Mouse (Mus musculus) liver, embryonic 13.5 days (tissue): ENCODE results near the gene Zfp787. TPM values are rescaled to one million over a fixed set of nuclear protein-coding genes. Genes with fewer than 3 reads are reported as not detected.
A peak's percentile ranks its signal among the peaks of the same experiment; 100 is the strongest.
"Not testable (repeated sequence)": the region's sequence is repeated elsewhere in the genome, so short reads cannot be mapped to it uniquely, and the experiment has no call there.

Experiments used
- ATAC-seq: fragments of 200-750 bp; cut with Nextera tagmentation; 2 replicates; pipeline ENCODE4 v1.8.0; 2017; ENCODE audit warnings: low read depth, mild to moderate bottlenecking, moderate number of reproducible peaks, moderate library complexity
- DNase-seq: peaks from one replicate; pipeline ENCODE4 v3.0.0; 2022
- H3K27ac ChIP-seq: fragments of 300-500 bp; sonication (generic); 2 replicates; pipeline ENCODE4 v1.5.1; 2015; ENCODE audit warnings: moderate library complexity, mild to moderate bottlenecking, inconsistent platforms
- H3K27me3 ChIP-seq: fragments of 300-500 bp; sonication (generic); 2 replicates; pipeline ENCODE4 v1.6.1; 2015; ENCODE audit warnings: mild to moderate bottlenecking, inconsistent platforms
- H3K36me3 ChIP-seq: fragments of 300-500 bp; sonication (generic); 2 replicates; pipeline ENCODE4 v1.6.1; 2015; ENCODE audit warnings: mild to moderate bottlenecking, inconsistent platforms
- H3K4me1 ChIP-seq: fragments of 300-500 bp; sonication (generic); replicated peaks from 2 replicates; pipeline ENCODE4 v1.6.1; 2015; ENCODE audit warnings: inconsistent platforms
- H3K4me2 ChIP-seq: fragments of 300-500 bp; sonication (generic); 2 replicates; pipeline ENCODE4 v1.6.1; 2015; ENCODE audit warnings: inconsistent platforms, mild to moderate bottlenecking, moderate library complexity
- H3K4me3 ChIP-seq: fragments of 300-500 bp; sonication (generic); replicated peaks from 2 replicates; pipeline ENCODE4 v1.5.1; 2015; ENCODE audit warnings: mild to moderate bottlenecking, inconsistent platforms
- H3K9ac ChIP-seq: fragments of 300-500 bp; sonication (generic); 2 replicates; pipeline ENCODE4 v1.6.1; 2015; ENCODE audit warnings: mild to moderate bottlenecking, inconsistent platforms
- H3K9me3 ChIP-seq: fragments of 300-500 bp; sonication (generic); replicated peaks from 2 replicates; pipeline ENCODE4 v1.6.1; 2016; ENCODE audit warnings: inconsistent platforms
- WGBS: fragments of 180-500 bp; shearing (Covaris S2); methylation state at CpG from one replicate; pipeline ENCODE4 v1.1.7; 2015; ENCODE audit not compliant: insufficient replicate concordance; 5-methylcytosine and 5-hydroxymethylcytosine counted together
- polyA plus RNA-seq: library from polyadenylated mRNA; unstranded; fragments of >200 nt; fragmentation: Nextera tagmentation; extraction: Ambion mirVana; gene quantifications from 2 replicates; pipeline ENCODE4 v1.2.1, GENCODE M21; 2015

Gene Zfp787
- polyA plus RNA-seq, 1 experiment from 2014 or later: 9.9 TPM

DNA sequence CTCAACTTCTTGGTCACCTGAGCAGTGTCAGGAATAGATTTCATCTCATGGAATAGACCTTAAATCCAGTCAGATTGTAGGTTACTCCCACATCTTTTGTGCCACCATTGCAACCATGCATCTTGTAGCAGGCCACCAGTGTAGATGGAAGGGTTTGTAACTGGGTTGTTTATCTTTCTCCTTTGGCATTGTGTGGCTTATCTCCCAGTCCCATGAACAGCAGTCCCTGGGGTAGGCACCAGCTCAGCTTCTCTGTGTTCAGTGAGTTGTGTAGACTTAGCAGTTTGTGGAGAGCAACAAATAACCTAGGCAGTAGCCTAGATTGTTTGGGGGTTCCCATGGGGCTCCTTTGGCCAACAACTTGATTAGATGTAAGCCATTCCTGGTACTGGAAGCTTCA is 27.1 kb upstream of the Zfp787 start:
- no peak overlapping the region for H3K9ac ChIP-seq
- no peak overlapping the region for H3K27ac ChIP-seq
- peak; percentile 67 for ATAC-seq
- no peak for DNase-seq
- H3K4me1 ChIP-seq: peaks cover 8% of the 10 kb centered on the region
- no peaks in the 10 kb centered on the region for H3K27me3 ChIP-seq
- H3K4me3 ChIP-seq: no peak overlapping the region
- peaks cover 39% of the 10 kb centered on the region for H3K36me3 ChIP-seq
- H3K4me2 ChIP-seq: no peak overlapping the region
- no peaks in the 10 kb centered on the region for H3K9me3 ChIP-seq

DNA sequence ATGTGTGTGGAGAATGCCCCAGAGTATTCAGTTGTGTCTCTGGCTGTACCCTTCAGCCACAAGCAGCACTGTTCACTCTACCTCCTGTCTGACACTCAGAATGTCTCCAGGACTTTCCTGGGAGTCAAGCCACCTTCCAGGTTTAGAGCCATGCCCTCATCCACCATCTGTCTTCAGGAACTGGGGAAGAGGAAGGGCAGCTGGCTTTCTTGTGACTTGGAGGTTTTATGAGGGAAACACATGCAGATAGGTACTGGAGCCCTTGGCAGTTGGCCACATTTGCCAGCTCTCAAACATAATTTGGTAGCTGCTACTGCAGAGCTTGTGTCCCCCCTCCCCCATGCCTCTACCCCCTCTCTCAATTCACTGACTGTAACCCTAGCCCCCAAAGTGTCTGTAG is 23.2 kb upstream of the Zfp787 start:
- H3K36me3 ChIP-seq: peaks cover 28% of the 10 kb centered on the region
- no peak overlapping the region for H3K9ac ChIP-seq
- H3K4me3 ChIP-seq: no peak overlapping the region
- H3K27me3 ChIP-seq: no peaks in the 10 kb centered on the region
- no peaks in the 10 kb centered on the region for H3K9me3 ChIP-seq
- no peak overlapping the region for H3K4me2 ChIP-seq
- ATAC-seq: no peak
- no peak overlapping the region for H3K27ac ChIP-seq
- peaks cover 28% of the 10 kb centered on the region for H3K4me1 ChIP-seq
- DNase-seq: no peak

DNA sequence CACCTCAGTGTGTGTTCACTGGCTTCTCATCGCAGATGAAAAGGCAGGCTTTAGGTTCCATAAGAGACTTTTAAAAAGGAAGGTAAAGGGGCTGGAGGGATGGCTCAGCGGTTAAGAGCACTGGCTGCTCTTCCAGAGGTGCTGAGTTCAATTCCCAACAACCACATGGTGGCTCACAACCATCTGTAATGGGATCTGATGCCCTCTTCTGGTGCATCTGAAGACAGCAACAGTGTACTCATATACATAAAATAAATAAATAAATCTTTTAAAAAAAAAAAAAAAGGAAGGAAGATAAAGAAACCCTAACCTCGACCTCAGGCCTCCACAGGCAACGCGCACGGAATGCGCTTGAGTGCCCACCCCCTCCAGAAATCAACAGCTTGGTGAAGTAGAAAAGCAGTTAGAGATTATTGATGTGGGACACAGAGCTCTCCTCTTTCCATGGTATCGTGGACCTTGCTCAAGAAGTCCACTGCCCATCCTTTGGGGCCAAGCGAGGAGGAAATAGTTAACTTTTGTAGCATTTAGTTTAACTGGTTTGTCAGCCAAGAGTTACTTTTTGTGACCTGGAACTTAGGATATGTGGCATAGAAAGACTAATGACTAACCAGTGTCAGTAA is 18.7 kb upstream of the Zfp787 start:
- Histone ChIP-seq H3K4me2 (0 out of 2 replicates have a peak overlapping the region, but pooled peaks have one; percentile 89), H3K36me3 (peaks cover 16% of the 10 kb centered on the region; the same call in 1 of the 2 replicates), H3K27ac (peak overlapping the region; percentile 72; the same call in 1 of the 2 replicates), H3K4me1 (peaks cover 49% of the 10 kb centered on the region)
- 30% methylated on average over 9 of the region's 9 CpGs for WGBS
- ATAC-seq, H3K4me3 ChIP-seq, H3K9me3 ChIP-seq, H3K27me3 ChIP-seq, H3K9ac ChIP-seq, DNase-seq: not testable (repeated sequence)

DNA sequence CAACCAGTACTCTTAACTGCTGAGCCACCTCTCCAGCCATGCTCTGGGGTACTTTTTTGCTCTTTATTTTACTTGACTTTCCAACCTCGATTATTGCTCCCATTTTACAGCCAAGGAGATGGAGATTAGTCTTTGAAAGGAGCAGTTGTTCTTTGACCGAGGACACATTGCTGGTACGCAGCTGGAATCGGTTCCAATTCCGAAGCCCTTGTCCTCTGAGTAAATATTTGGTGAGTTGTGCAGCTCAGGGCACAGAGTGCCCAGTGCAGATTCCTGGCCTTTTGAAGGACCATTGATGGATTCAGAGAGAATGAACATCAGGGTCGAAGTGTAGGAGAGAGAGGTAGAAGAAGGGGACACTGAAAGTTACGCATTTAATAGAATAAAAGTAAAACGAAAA is 18.1 kb upstream of the Zfp787 start:
- no peak overlapping the region; the same call in 1 of the 2 replicates for H3K4me3 ChIP-seq
- peak overlapping the region; percentile 72; the same call in 1 of the 2 replicates for H3K27ac ChIP-seq
- H3K9ac ChIP-seq: no peak overlapping the region
- H3K27me3 ChIP-seq: no peaks in the 10 kb centered on the region
- DNase-seq (no peak), ATAC-seq (no peak)
- WGBS: 79% methylated on average over 8 of the region's 8 CpGs
- peaks cover 13% of the 10 kb centered on the region; the same call in 1 of the 2 replicates for H3K36me3 ChIP-seq
- no peaks in the 10 kb centered on the region for H3K9me3 ChIP-seq
- H3K4me1 ChIP-seq: peaks cover 49% of the 10 kb centered on the region
- peak overlapping the region; percentile 89 for H3K4me2 ChIP-seq

DNA sequence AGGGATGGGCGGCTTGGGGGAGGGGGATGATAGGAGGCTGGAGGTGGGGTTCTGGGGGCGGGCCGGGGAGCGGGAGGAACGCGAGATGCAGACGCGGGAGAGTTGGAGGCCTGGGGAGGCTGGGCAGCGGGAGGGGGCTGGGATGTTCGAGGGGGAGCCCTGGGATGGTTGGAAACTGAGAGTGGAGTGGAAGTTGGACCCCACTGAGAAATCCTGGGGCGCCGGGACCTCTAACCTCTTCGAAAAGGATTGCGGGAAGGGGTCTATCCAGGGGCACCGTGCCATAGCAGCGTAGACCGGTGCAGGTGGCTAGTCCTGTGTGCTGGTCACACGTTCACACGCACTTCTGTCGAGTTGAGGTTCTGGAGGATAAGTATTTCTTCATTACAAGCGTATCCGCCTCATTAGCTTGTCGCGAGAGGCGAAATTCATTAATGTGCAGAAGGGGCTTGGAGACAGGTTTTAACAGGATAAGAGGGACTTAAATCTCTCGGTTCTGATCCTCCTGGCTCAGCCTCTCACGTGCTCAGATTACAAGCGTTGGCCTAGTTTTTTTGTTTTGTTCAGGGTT is 17.0 kb upstream of the Zfp787 start:
- Histone ChIP-seq H3K9ac (peak overlapping the region; percentile 84), H3K4me3 (peak overlapping the region; percentile 73), H3K4me2 (peak overlapping the region; percentile 89), H3K4me1 (peaks cover 49% of the 10 kb centered on the region), H3K36me3 (peaks cover 11% of the 10 kb centered on the region; the same call in 1 of the 2 replicates), H3K27me3 (no peaks in the 10 kb centered on the region), H3K9me3 (no peaks in the 10 kb centered on the region), H3K27ac (peak overlapping the region; percentile 72)
- 2% methylated on average over 28 of the region's 28 CpGs for WGBS
- DNase-seq (no peak), ATAC-seq (peak; percentile 3)

DNA sequence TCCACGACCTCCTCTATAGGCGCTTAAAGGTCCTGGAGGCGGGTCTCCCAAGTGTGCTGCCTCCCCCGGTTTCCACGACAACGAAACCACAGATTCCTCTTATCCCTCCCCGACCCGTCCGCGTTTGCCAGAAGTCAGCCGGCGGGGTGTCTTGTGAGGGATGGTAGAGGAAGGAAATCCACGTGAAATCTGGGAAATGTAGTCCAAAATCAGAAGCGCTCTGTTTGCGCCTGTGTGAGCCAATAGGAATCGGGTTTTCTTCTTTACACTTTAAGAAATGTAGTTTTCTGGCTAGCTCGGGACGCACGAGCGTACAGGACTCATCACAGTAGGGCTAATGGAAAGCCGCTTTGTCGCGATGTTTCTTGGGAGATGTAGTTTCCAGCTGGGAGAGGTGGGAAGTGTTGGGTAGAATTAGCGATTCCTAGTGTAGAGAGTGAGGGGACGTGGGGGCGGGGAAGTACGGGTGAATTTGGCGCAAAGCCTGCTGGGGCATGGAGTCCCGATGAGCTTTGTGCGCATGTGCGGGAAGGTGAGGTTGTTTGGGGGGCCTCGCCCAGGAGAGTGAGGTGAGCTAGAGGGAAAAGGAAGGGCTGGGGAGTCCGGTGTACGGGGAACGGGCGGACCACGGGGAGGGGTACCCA is 16.3 kb upstream of the Zfp787 start, which contains the start of gene Zfp444:
Zfp444 (plus strand) TSS at position 221 of the 644 bp plus-strand sequence.
- Histone ChIP-seq H3K4me2 (peak within 1 kb of the TSS; percentile 89), H3K27ac (peak within 1 kb of the TSS; percentile 72), H3K36me3 (peaks cover 11% of the 10 kb centered on the region; the same call in 1 of the 2 replicates), H3K4me1 (peaks cover 49% of the 10 kb centered on the region), H3K4me3 (peak within 1 kb of the TSS; percentile 73), H3K9me3 (no peaks in the 10 kb centered on the region), H3K27me3 (no peaks in the 10 kb centered on the region), H3K9ac (peak within 1 kb of the TSS; percentile 84)
- under 1% methylated on average over 37 of the region's 37 CpGs for WGBS
- ATAC-seq (peak; percentile 85), DNase-seq (peak; percentile 86)

DNA sequence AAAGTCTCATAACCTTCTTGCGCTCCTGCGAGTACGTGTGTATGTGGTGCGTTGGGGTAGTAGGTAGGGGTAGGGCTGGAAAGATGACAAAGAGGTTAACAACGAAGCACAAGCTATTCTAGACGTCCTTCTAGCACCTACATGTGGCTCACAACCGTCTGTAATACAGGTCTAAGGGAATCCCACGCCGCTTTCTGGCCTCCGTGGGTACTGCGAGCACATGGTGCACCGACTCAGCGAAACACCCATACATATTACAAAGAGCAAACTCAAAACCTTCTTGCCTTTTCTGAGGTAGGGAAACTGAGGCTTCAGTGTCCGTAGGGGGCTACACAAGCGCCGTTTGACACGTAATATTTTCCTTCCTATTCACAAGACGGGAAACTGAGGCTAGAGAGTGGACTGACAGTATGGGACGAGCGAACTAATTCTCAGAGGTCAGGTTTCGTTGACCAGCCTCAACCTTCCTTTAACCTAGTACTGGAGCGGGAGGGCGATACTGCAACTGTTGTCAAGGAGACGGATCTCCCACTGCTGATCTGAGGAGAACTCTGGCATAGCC is 15.7 kb upstream of the Zfp787 start:
- peak overlapping the region; percentile 84 for H3K9ac ChIP-seq
- H3K4me3 ChIP-seq: peak overlapping the region; percentile 73
- ATAC-seq: peak; percentile 36
- H3K4me2 ChIP-seq: peak overlapping the region; percentile 89
- peaks cover 49% of the 10 kb centered on the region for H3K4me1 ChIP-seq
- H3K27ac ChIP-seq: peak overlapping the region; percentile 72
- WGBS: under 1% methylated on average over 24 of the region's 24 CpGs
- no peaks in the 10 kb centered on the region for H3K9me3 ChIP-seq
- no peaks in the 10 kb centered on the region for H3K27me3 ChIP-seq
- peak; percentile 52 for DNase-seq
- peaks cover 7% of the 10 kb centered on the region; the same call in 1 of the 2 replicates for H3K36me3 ChIP-seq

DNA sequence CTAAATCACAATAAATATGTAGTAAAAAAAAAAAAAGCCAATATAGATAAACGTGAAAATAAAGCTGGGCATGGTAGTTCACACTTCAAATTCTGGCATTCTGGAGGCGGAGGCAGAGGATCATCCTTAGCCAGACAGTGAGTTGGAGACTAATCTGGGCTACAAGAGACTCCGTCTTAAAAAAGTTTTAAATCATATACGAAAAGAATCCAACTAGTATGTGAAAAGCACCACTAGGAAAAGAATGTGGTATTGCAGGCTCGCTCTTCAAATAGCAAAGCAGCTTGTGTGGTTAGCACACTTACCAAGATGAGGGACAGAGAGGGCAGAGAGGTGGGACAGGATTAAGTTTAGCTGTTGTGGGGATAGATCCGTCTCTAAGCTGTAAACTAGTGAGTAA is 15.1 kb upstream of the Zfp787 start:
- ATAC-seq (no peak), DNase-seq (no peak)
- H3K27me3 ChIP-seq: no peaks in the 10 kb centered on the region
- peak overlapping the region; percentile 84 for H3K9ac ChIP-seq
- H3K27ac ChIP-seq: peak overlapping the region; percentile 72; the same call in 1 of the 2 replicates
- peak overlapping the region; percentile 73 for H3K4me3 ChIP-seq
- WGBS: 50% methylated on average over 6 of the region's 6 CpGs
- H3K36me3 ChIP-seq: peaks cover 6% of the 10 kb centered on the region; the same call in 1 of the 2 replicates
- H3K4me2 ChIP-seq: peak overlapping the region; percentile 89
- no peaks in the 10 kb centered on the region for H3K9me3 ChIP-seq
- peaks cover 47% of the 10 kb centered on the region for H3K4me1 ChIP-seq

DNA sequence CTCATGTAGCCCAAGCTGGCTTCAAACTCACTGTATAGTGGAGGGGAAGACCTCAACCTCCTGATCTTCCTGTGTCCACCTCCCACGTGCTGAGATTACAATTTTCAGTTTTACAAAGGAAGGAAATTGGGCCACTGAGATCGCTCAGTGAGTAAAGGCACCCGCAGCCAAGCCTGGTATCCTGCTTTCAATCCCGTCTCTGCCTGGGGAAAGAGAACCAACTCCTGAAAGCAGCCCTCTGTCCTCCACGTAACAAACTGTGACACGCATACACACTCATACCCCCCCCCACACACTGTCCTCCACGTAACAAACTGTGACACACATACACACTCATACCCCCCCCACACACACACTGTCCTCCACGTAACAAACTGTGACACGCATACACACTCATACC is 14.6 kb upstream of the Zfp787 start:
- Histone ChIP-seq H3K27me3 (no peaks in the 10 kb centered on the region), H3K9ac (no peak overlapping the region), H3K9me3 (no peaks in the 10 kb centered on the region), H3K4me1 (peaks cover 43% of the 10 kb centered on the region), H3K4me3 (no peak overlapping the region), H3K27ac (0 out of 2 replicates have a peak overlapping the region, but pooled peaks have one; percentile 29), H3K4me2 (0 out of 2 replicates have a peak overlapping the region, but pooled peaks have one; percentile 17), H3K36me3 (peaks cover 1% of the 10 kb centered on the region; the same call in 1 of the 2 replicates)
- no peak for ATAC-seq
- WGBS: 65% methylated on average over 9 of the region's 9 CpGs
- no peak for DNase-seq

DNA sequence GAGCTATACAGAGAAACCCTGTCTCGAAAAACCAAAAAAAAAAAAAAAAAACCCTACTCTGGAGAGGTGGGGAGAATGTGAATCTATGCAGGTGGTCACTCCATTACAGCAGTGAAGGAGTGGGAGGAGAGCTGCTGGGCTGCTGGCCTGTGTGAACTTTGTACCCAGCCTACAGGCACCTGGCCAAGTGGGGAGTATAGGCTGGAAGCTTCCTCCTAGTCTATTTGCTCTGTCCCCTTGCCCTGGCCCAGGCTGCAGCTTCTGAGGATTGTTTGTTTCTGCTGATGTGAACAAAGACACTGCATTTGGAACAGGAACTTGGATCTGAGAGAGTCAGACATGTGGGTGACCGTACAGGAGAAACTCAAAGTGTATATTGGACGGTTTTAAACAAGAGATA is 13.6 kb upstream of the Zfp787 start:
- ATAC-seq: no peak
- no peak for DNase-seq
- no peaks in the 10 kb centered on the region for H3K27me3 ChIP-seq
- H3K4me2 ChIP-seq: no peak overlapping the region
- H3K9ac ChIP-seq: no peak overlapping the region
- H3K36me3 ChIP-seq: no peaks in the 10 kb centered on the region
- no peak overlapping the region for H3K27ac ChIP-seq
- H3K9me3 ChIP-seq: no peaks in the 10 kb centered on the region
- no peak overlapping the region for H3K4me3 ChIP-seq
- WGBS: 50% methylated on average over 3 of the region's 3 CpGs
- peaks cover 33% of the 10 kb centered on the region for H3K4me1 ChIP-seq

DNA sequence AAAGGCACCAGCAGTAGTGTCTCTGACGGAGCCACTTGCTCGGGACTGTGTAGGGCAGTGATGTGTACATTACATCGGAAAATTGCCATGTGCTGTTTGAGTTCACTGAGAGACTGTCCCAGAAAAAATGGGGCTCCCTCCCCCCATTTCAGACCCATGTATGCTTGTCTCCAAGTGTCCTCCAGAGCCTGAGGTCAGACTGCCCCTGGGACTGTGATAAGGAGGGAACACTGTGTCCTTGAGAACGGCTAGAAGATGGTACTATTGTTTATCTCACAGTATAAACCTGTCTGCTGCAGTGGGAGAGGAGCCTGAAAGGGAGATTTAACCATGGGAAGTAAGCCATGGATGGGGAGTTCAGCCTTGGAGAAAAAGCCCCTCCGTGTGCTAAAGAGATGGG is 8.9 kb upstream of the Zfp787 start:
- Histone ChIP-seq H3K4me1 (no peaks in the 10 kb centered on the region), H3K27ac (no peak overlapping the region), H3K27me3 (no peaks in the 10 kb centered on the region), H3K9me3 (no peaks in the 10 kb centered on the region), H3K9ac (no peak overlapping the region), H3K4me3 (no peak overlapping the region), H3K4me2 (no peak overlapping the region), H3K36me3 (no peaks in the 10 kb centered on the region)
- 47% methylated on average over 5 of the region's 5 CpGs for WGBS
- ATAC-seq (no peak), DNase-seq (no peak)
